Mouse (Mus musculus) kidney, embryonic 14.5 days (tissue): ENCODE results near the gene Accs. TPM values are rescaled to one million over a fixed set of nuclear protein-coding genes. Genes with fewer than 3 reads are reported as not detected.

ENCODE experiments used
- ATAC-seq: fragments of 200-750 bp; cut with Nextera tagmentation; 2 replicates; pipeline ENCODE4 v1.8.0; 2017; ENCODE audit warnings: moderate number of reproducible peaks, mild to moderate bottlenecking, moderate TSS enrichment, moderate library complexity; ENCODE audit not compliant: low FRiP score, low TSS enrichment
- H3K27ac ChIP-seq: fragments of 300-500 bp; sonication (generic); 2 replicates; pipeline ENCODE4 v1.5.1; 2014; ENCODE audit warnings: low read depth, mild to moderate bottlenecking, low read length, moderate library complexity, mixed read lengths
- H3K27me3 ChIP-seq: fragments of 300-500 bp; sonication (generic); 2 replicates; pipeline ENCODE4 v1.6.1; 2014; ENCODE audit warnings: mild to moderate bottlenecking, low read length; ENCODE audit not compliant: control insufficient read depth, insufficient read depth
- H3K36me3 ChIP-seq: fragments of 300-500 bp; sonication (generic); 2 replicates; pipeline ENCODE4 v1.6.1; 2014; ENCODE audit warnings: low read length, mixed read lengths; ENCODE audit not compliant: control insufficient read depth, insufficient read depth
- H3K4me1 ChIP-seq: fragments of 300-500 bp; sonication (generic); 2 replicates; pipeline ENCODE4 v1.6.1; 2014; ENCODE audit warnings: low read length, mixed read lengths; ENCODE audit not compliant: control insufficient read depth, insufficient read depth
- H3K4me2 ChIP-seq: fragments of 300-500 bp; sonication (generic); replicated peaks from 2 replicates; pipeline ENCODE4 v1.6.1; 2014; ENCODE audit warnings: low read depth, mild to moderate bottlenecking, low read length
- H3K4me3 ChIP-seq: fragments of 300-500 bp; sonication (generic); 2 replicates; pipeline ENCODE4 v1.5.1; 2014; ENCODE audit warnings: mild to moderate bottlenecking, low read length
- H3K9ac ChIP-seq: fragments of 300-500 bp; sonication (generic); 2 replicates; pipeline ENCODE4 v1.6.1; 2014; ENCODE audit warnings: low read depth, mild to moderate bottlenecking, low read length, moderate library complexity
- H3K9me3 ChIP-seq: fragments of 300-500 bp; sonication (generic); 2 replicates; pipeline ENCODE4 v1.6.1; 2016; ENCODE audit warnings: low read length; ENCODE audit not compliant: control insufficient read depth
- WGBS: fragments of 180-500 bp; shearing (Covaris S2); extraction: QIAGEN DNeasy Blood & Tissue Kit; methylation state at CpG from one replicate; pipeline ENCODE4 v1.1.7; 2014; 5-methylcytosine and 5-hydroxymethylcytosine counted together
- polyA plus RNA-seq: library from polyadenylated mRNA; unstranded; fragments of >200 nt; fragmentation: Nextera tagmentation; extraction: Ambion mirVana; gene quantifications from 2 replicates; pipeline ENCODE4 v1.2.1, GENCODE M21; 2014

Gene Accs
- polyA plus RNA-seq, 1 experiment from 2014 or later, result 10.8 TPM

DNA sequence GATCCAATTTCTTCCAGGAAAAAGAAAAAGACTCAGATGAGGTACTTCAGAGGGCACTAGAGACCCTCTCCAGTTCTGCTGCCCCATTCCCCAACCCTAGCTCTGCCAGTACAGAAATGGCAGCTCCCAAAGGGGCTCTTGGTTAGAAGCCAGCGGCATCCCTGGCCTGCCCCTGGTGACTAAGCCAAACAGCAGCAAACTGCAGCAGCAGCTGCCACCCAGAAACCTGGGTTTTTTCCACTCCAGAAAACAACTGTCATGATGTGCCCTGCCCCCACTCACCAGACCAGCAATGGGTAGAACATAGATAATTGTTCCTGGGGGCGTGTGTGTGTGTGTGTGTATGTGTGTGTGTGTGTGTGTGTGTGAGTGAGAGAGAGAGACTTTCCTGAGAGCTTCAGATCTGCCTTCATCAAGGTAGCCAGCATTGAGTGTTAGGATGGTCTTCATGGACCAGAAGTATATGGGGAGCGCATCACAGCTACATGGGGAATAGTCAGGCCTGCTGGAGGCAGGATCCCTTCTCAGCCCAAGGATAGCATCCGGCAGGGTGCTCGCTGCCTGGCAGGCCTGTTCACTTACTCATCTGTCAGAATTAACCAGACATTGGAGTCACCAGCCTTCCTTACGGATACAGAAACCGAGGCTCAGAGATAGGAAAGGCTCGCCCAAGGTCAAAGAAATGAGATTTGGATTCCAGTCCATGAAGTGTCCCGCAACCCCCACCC is 32.1 kb upstream of the Accs start:
- H3K36me3 ChIP-seq, result no peaks in the 10 kb centered on the region
- no peak overlapping the region for H3K27ac ChIP-seq
- no peak overlapping the region for H3K4me3 ChIP-seq
- 83% methylated on average over 9 of the region's 9 CpGs for WGBS
- ATAC-seq, result no peak
- H3K4me1 ChIP-seq, result no peaks in the 10 kb centered on the region
- no peaks in the 10 kb centered on the region for H3K27me3 ChIP-seq
- H3K9ac ChIP-seq, result no peak overlapping the region
- no peaks in the 10 kb centered on the region for H3K9me3 ChIP-seq
- no peak overlapping the region for H3K4me2 ChIP-seq

DNA sequence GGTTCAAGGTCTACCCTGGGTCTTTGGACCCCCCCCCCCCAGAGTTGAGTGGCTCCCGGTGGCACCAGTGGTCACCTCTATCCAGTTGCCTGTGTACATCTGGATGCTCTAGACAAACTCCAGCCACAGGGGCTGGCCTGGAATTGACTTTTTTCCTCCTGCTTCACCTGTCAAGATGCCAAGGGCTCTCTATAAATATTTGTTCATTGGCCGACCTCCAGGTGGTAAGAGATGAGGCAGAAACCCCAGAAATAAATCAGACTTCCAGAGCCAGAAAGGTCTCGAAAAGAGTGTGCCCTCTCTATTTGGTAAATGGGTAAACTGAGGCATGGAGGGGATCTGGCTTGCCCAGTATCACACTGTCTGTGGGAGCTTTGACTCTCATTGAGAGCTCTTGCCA is 31.2 kb upstream of the Accs start:
- no peak for ATAC-seq
- Histone ChIP-seq H3K9me3 (no peaks in the 10 kb centered on the region), H3K4me3 (no peak overlapping the region), H3K4me1 (no peaks in the 10 kb centered on the region), H3K9ac (no peak overlapping the region), H3K27ac (no peak overlapping the region), H3K27me3 (no peaks in the 10 kb centered on the region), H3K36me3 (no peaks in the 10 kb centered on the region), H3K4me2 (no peak overlapping the region)
- WGBS, result 80% methylated on average over 3 of the region's 3 CpGs

GRCm38 (mm10) chr2:93880450-93880849 is 30.7 kb upstream of the Accs start:
- no peaks in the 10 kb centered on the region for H3K27me3 ChIP-seq
- H3K9ac ChIP-seq, result no peak overlapping the region
- no peak overlapping the region for H3K27ac ChIP-seq
- no peak overlapping the region for H3K4me2 ChIP-seq
- no peaks in the 10 kb centered on the region for H3K9me3 ChIP-seq
- no peaks in the 10 kb centered on the region for H3K36me3 ChIP-seq
- H3K4me1 ChIP-seq, result no peaks in the 10 kb centered on the region
- WGBS, result 64% methylated on average over 8 of the region's 8 CpGs
- ATAC-seq, result no peak
- no peak overlapping the region for H3K4me3 ChIP-seq

DNA sequence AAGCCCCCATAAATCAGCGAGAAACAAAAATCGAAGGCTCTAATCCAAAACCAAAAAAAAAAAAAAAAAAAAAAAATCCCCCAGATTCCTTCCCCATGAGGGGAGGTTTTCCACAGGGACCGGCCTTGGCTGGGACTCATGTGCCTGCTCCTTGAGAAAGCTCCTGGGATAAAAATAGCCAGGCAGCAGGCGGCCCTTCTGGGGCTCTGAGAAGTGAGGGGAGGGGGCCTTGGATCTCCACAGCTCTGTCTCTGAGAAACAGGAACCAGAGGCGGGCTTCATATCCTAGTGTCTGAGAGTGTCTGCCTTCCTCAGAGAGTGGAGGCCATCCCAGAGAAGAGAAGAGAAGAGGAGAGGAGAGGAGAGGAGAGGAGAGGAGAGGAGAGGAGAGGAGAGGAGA is 27.3 kb upstream of the Accs start:
- no peak overlapping the region for H3K9ac ChIP-seq
- H3K4me1 ChIP-seq, result no peaks in the 10 kb centered on the region; the same call in 1 of the 2 replicates
- no peak overlapping the region for H3K4me3 ChIP-seq
- no peaks in the 10 kb centered on the region for H3K36me3 ChIP-seq
- no peak for ATAC-seq
- H3K4me2 ChIP-seq, result no peak overlapping the region
- H3K27ac ChIP-seq, result no peak overlapping the region
- WGBS, result 63% methylated on average over 5 of the region's 5 CpGs
- H3K27me3 ChIP-seq, result no peaks in the 10 kb centered on the region
- H3K9me3 ChIP-seq, result no peaks in the 10 kb centered on the region

DNA sequence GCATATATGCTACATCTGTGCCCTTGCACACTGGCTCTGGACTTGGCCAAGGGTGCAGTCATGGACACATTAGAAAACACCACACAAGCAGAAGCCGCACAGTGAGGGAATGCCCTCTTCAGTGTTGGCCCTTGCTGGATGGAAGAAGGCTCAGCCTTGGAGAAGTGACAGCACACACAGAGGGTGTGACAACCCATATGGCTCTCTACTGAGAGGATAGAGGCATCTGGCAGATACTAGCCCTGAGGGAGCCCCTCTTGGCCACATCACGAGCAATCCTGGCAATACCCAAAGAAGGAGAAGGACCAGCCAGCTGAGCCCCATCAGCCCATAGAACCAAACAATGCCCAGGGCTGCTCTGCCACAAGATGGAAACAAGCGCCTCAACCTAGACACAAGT is 24.9 kb upstream of the Accs start:
- H3K9ac ChIP-seq, result no peak overlapping the region
- H3K9me3 ChIP-seq, result no peaks in the 10 kb centered on the region
- H3K27ac ChIP-seq, result no peak overlapping the region
- no peak for ATAC-seq
- H3K4me2 ChIP-seq, result no peak overlapping the region
- no peaks in the 10 kb centered on the region for H3K36me3 ChIP-seq
- no peak overlapping the region for H3K4me3 ChIP-seq
- H3K27me3 ChIP-seq, result no peaks in the 10 kb centered on the region
- 78% methylated on average over 3 of the region's 3 CpGs for WGBS
- no peaks in the 10 kb centered on the region; the same call in 1 of the 2 replicates for H3K4me1 ChIP-seq

DNA sequence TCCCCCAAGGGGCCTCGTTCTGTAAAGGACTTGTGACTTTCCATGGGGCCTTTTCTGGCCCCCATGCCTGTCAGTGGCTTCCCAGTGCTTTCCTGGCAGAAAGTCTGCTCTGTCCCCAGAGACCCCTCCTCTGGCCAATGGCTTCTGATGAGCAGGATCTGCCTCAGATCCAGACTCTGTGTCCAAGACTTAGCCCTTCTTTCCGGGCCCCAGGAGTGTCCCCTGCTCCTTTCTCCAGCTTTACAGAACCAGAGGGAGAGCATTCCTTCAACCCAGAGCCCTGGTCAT is 24.4 kb upstream of the Accs start:
- Histone ChIP-seq H3K4me1 (no peaks in the 10 kb centered on the region; the same call in 1 of the 2 replicates), H3K9me3 (no peaks in the 10 kb centered on the region), H3K4me2 (no peak overlapping the region), H3K9ac (no peak overlapping the region), H3K27me3 (no peaks in the 10 kb centered on the region), H3K27ac (no peak overlapping the region), H3K36me3 (no peaks in the 10 kb centered on the region), H3K4me3 (no peak overlapping the region)
- WGBS, result 25% methylated on average over 2 of the region's 2 CpGs
- no peak for ATAC-seq

GRCm38 (mm10) chr2:93873449-93874226 is 23.9 kb upstream of the Accs start:
- Histone ChIP-seq H3K36me3 (no peaks in the 10 kb centered on the region), H3K4me1 (no peaks in the 10 kb centered on the region; the same call in 1 of the 2 replicates), H3K27ac (no peak overlapping the region), H3K4me2 (no peak overlapping the region), H3K4me3 (no peak overlapping the region), H3K9me3 (no peaks in the 10 kb centered on the region), H3K27me3 (no peaks in the 10 kb centered on the region), H3K9ac (no peak overlapping the region)
- WGBS, result 6% methylated on average over 12 of the region's 12 CpGs
- no peak for ATAC-seq

DNA sequence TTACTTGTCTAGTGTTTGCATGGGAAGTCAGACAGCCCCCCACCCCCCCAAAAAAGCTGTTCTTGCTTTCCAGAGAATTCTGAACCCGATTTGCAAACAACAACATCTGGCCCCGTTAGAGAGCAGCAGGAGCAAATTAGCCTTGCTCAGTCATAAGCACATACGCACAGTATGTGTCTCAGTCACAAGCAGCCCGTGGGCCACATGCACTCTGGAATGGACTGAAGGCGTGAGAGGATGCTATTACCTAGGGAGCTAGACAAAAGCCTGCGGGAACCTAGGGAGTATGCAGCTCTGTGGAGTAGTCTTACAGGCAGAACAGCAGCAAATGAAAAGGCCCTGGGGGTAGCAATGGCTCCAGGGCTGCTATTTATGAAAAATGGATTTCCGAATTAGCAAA is 22.5 kb upstream of the Accs start:
- WGBS, result 75% methylated on average over 7 of the region's 7 CpGs
- Histone ChIP-seq H3K4me2 (no peak overlapping the region), H3K36me3 (no peaks in the 10 kb centered on the region), H3K27me3 (no peaks in the 10 kb centered on the region), H3K4me1 (no peaks in the 10 kb centered on the region; the same call in 1 of the 2 replicates), H3K9me3 (no peaks in the 10 kb centered on the region), H3K27ac (no peak overlapping the region), H3K9ac (no peak overlapping the region), H3K4me3 (no peak overlapping the region)
- ATAC-seq, result no peak

GRCm38 (mm10) chr2:93871411-93871925 is 21.7 kb upstream of the Accs start:
- 88% methylated on average over 4 of the region's 4 CpGs for WGBS
- Histone ChIP-seq H3K27me3 (no peaks in the 10 kb centered on the region), H3K36me3 (no peaks in the 10 kb centered on the region), H3K27ac (no peak overlapping the region), H3K9me3 (no peaks in the 10 kb centered on the region), H3K9ac (no peak overlapping the region), H3K4me2 (no peak overlapping the region), H3K4me1 (no peaks in the 10 kb centered on the region; the same call in 1 of the 2 replicates), H3K4me3 (no peak overlapping the region)
- no peak for ATAC-seq
